Mouse (Mus musculus) heart, postnatal 10 days (tissue): ENCODE measurements at regions not wholly inside any gene's neighbourhood (a gene's known extent, or its start where the extent isn't known, plus 50 kb on each side); places are given as distances from the start of the nearest gene placed in this dataset.

ENCODE experiments used
- DNase-seq, 2 experiments: peaks; one replicate each; pipeline ENCODE4 v3.0.0; 2021
- intact Hi-C: fragments of 180-260 bp; cut with DNase I; formaldehyde crosslinking; loops from one replicate; pipeline ENCODE4 v1.15.1; 2025
- microRNA-seq, 2 experiments: library from miRNA; unstranded; fragments of <30 nt; microRNA quantifications; one replicate each; pipeline ENCODE4 v1.2.0; 2022

DNA sequence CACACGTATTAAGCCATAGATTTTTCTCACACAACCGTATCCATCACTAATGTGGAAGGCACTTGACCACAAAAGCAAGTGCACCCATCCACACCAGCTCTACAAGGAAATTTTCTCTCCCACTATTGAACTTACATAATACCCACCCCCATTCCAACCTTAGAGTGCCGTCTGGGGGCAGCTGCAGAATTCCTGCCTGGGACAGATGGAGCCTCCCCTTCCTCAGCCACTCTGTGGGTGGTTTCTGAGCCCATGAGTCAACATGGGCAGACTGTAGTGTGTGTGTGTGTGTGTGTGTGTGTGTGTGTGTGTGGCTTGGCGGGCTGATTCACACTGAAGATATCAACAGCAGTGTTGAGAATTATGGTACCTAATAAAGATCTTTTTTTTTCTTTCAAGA is 489.5 kb downstream of the Prss52 start:
- intact Hi-C loops: no loop called here
- no peak for DNase-seq

DNA sequence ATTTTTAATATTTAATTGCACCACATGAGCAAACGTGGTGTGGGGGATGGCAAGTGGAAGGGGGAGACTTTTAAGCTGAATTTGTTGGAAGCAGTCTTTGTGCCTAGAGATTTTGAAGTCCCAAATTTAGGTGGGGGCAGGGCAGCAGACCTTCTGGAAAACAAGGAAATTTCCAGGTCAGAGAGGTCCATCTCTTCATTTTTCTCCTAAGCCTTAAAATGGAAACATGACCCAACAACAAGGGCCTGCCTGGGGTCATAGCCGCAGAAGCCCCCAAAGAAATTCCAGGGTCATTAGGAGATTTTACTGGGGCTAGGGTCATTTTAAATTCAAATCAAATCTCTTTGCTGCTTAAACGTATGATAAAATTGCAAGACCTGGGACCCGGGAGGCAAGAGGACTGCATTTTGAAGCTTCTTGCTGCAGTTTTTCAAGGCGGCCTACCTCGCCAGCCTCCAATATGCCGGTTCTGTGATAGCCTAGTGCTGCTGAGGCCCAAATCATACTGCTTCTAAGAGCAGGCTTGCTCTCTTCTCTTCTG is 490.0 kb downstream of the Prss52 start:
- no peak for DNase-seq

DNA sequence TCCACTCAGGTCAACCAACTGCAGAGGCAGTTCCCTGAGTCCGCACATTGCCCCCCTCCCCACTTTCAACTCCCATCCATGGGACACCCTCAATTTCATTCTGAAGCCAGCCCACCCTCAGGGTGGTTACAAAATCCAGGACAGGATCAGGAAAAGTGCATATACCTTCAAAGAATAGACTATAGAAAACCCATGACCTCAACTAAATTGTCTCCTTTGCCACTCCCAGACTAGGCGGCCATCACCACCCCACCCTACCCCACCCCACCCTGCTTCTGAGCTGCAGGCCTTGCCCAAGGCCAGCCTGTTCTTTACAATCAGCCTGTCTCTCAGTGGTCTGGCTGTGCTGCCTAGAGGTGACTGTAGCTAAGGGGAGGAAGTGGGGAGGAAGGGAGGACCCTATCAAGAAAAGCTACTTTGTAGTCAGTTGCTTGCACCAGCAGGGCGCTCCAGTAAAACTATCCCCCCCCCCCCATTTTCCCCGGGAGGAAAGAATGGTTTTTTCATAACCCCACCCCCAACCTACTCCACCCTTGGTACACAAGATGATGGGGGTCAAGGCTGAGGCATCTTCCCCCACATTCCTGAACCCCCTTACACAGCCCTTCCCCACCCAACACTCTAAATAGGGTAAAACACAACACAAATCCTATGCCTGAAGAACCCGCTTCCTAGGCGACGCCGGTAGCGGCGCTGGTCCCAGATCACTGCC is 490.9 kb downstream of the Prss52 start:
- intact Hi-C loops: no loop called here
- no peak for DNase-seq

More for the DNA sequence above, 490.0 kb downstream of the Prss52 start:
- intact Hi-C loops: no loop called here

DNA sequence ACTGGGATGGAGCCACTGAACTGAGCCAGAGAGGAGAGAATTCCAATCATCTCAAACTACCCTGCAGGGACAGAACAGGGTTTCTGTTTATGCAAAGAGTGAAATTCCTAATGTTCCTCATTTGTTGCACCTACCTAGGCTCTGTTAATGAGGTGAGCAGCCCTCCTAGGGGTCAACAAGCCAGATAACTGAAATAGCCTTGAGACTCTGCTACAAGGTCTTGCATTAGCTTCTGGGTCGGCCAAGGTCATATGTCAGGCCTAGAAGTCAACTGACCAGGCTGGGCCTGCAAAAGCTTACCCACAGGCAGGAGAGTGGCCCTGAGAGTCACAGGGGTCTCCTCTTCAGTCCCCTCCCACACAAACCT is 491.4 kb downstream of the Prss52 start:
- DNase-seq: no peak
- intact Hi-C loops: no loop called here

DNA sequence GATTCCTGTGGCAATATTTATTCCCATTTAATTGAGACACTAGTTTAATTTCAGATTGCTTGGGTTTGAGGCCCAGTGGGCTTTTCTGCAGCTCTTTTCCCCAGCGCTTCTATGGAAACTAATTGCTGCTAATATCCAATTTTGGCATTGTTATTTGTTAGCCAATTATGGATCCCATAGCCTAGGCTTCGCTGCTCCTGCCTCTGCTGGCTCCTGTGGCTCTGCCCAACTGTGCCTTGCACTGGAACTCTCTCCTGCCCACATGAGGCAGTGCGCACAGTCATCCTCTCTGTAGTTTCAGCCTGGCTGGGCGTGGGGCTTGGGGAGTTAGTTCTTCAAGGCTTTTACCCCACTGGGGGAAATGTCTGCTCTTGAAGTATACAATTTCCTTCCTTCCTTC is 491.8 kb downstream of the Prss52 start:
- intact Hi-C loops: no loop called here
- no peak for DNase-seq

DNA sequence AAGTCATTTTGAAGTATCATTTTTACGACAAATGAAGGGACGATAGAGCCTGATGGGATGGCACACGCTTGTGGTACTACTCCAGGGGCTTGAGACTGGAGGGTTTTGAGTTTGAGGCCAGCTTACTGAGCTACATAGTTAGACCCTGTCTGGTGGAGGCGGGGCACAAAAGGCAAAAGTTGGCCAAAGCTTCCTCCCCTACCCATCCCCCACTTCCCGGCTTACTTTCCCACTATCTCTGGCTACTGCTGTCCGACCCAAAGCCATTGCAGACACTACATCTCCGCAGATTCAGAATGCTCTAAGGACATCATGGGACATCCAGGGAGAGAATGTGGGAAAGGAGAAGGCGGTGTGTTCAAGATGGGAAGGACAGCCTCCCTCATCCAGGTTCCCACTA is 493.1 kb downstream of the Prss52 start:
- intact Hi-C loops: no loop called here
- no peak for DNase-seq

Small RNAs in the stretch of these regions (microRNA-seq; reads per million reads assigned to microRNA genes)
- gene Mir124a-1 (0 reads per million in 2 experiments), gene Mir3078 (0 reads per million in 2 experiments)
